Mouse (Mus musculus) MEL (cell line): ENCODE measurements around the gene Cd207. TPM values are rescaled to one million over a fixed set of nuclear protein-coding genes. Genes with fewer than 3 reads are reported as not detected.

Experiments
- DNase-seq: peaks from one replicate; pipeline ENCODE4 v3.0.0; 2011; ENCODE audit warnings: low read depth, low spot score
- H3K27ac ChIP-seq: 2 replicates; pipeline ENCODE4 v1.5.1; 2012; ENCODE audit warnings: low read depth, mild to moderate bottlenecking, control low read depth, low read length, moderate library complexity; ENCODE audit not compliant: control insufficient read depth
- H3K27me3 ChIP-seq, 2 experiments: fragments of 150-350 bp in 1 of 2; sonication (generic) in 1 of 2; 2 replicates each; pipeline ENCODE4 v1.6.1; 2012; ENCODE audit warnings: low read length in 2 of 2, mild to moderate bottlenecking in 2 of 2, improper control_type of control experiment in 1 of 2, moderate library complexity in 1 of 2; ENCODE audit not compliant: insufficient read depth in 2 of 2, control insufficient read depth in 1 of 2
- H3K36me3 ChIP-seq, 2 experiments: 2 replicates each; pipeline ENCODE4 v1.6.1; 2012 to 2014; ENCODE audit warnings: low read length in 2 of 2, improper control_type of control experiment in 1 of 2, inconsistent platforms in 1 of 2, mild to moderate bottlenecking in 1 of 2; ENCODE audit not compliant: insufficient read depth in 2 of 2, control insufficient read depth in 1 of 2
- H3K4me1 ChIP-seq, 2 experiments: fragments of 150-350 bp in 1 of 2; sonication (generic) in 1 of 2; 2 replicates each; pipeline ENCODE4 v1.6.1; 2012; ENCODE audit warnings: low read length in 2 of 2, improper control_type of control experiment in 1 of 2, mild to moderate bottlenecking in 1 of 2; ENCODE audit not compliant: insufficient read depth in 2 of 2, control insufficient read depth in 1 of 2
- H3K4me3 ChIP-seq, 2 experiments: fragments of 150-350 bp in 1 of 2; sonication (generic) in 1 of 2; 2 replicates each; pipeline ENCODE4 v1.5.1; 2012; ENCODE audit warnings: low read depth in 2 of 2, low read length in 2 of 2, mild to moderate bottlenecking in 2 of 2, moderate library complexity in 2 of 2, control low read depth in 1 of 2, improper control_type of control experiment in 1 of 2; ENCODE audit not compliant: control insufficient read depth in 1 of 2, insufficient read depth in 1 of 2
- H3K79me2 ChIP-seq: 2 replicates; pipeline ENCODE4 v1.6.1; 2012; ENCODE audit warnings: mild to moderate bottlenecking, low read length, moderate library complexity; ENCODE audit not compliant: control insufficient read depth, poor library complexity, insufficient read depth
- H3K9ac ChIP-seq: 2 replicates; pipeline ENCODE4 v1.6.1; 2012; ENCODE audit warnings: low read depth, mild to moderate bottlenecking, control low read depth, low read length, moderate library complexity; ENCODE audit not compliant: control insufficient read depth, poor library complexity, severe bottlenecking
- H3K9me3 ChIP-seq: fragments of 150-350 bp; sonication (generic); replicated peaks from 2 replicates; pipeline ENCODE4 v1.6.1; 2012; ENCODE audit warnings: mild to moderate bottlenecking, low read length, improper control_type of control experiment, moderate library complexity; ENCODE audit not compliant: insufficient read depth
- CHD2 ChIP-seq: IDR thresholded peaks from 2 replicates; pipeline ENCODE4 v1.6.1; 2011; ENCODE audit warnings: low read length, improper control_type of control experiment
- CTCF ChIP-seq, 3 experiments: IDR thresholded peaks in 2 of 3; conservative IDR thresholded peaks in 1 of 3; 2 replicates each; pipeline ENCODE4 v1.5.1; 2011 to 2012; ENCODE audit warnings: low read length in 3 of 3, low read depth in 2 of 3, mild to moderate bottlenecking in 2 of 3, improper control_type of control experiment in 1 of 3, inconsistent platforms in 1 of 3, mixed read lengths in 1 of 3, moderate library complexity in 1 of 3; ENCODE audit not compliant: control insufficient read depth in 1 of 3, insufficient read depth in 1 of 3, poor library complexity in 1 of 3, severe bottlenecking in 1 of 3
- EP300 ChIP-seq, 2 experiments: IDR thresholded peaks; 2 replicates each; pipeline ENCODE4 v1.6.1; 2011; ENCODE audit warnings: improper control_type of control experiment in 2 of 2, low read length in 2 of 2, low read depth in 1 of 2, mild to moderate bottlenecking in 1 of 2
- GABPA ChIP-seq: IDR thresholded peaks from 2 replicates; pipeline ENCODE4 v1.6.1; 2012; ENCODE audit warnings: low read depth, mild to moderate bottlenecking, inconsistent platforms, low read length, improper control_type of control experiment, moderate library complexity
- GATA1 ChIP-seq: IDR thresholded peaks from 2 replicates; pipeline ENCODE4 v1.6.1; 2011; ENCODE audit warnings: low read depth, low read length, improper control_type of control experiment
- HCFC1 ChIP-seq: IDR thresholded peaks from 2 replicates; pipeline ENCODE4 v1.6.1; 2012; ENCODE audit warnings: low read depth, mild to moderate bottlenecking, inconsistent platforms, low read length, improper control_type of control experiment, moderate library complexity
- MAZ ChIP-seq: IDR thresholded peaks from 2 replicates; pipeline ENCODE4 v1.6.1; 2012; ENCODE audit warnings: low read depth, mild to moderate bottlenecking, inconsistent platforms, low read length, improper control_type of control experiment
- MEF2A ChIP-seq: IDR thresholded peaks from 2 replicates; pipeline ENCODE4 v1.6.1; 2014; ENCODE audit warnings: low read depth, mild to moderate bottlenecking, inconsistent platforms, low read length, improper control_type of control experiment; ENCODE audit not compliant: poor library complexity, insufficient replicate concordance, severe bottlenecking; ENCODE audit errors: extremely low read depth
- NELFE ChIP-seq: IDR thresholded peaks from 2 replicates; pipeline ENCODE4 v1.6.1; 2011; ENCODE audit warnings: low read depth, low read length, improper control_type of control experiment
- POLR2A ChIP-seq, 2 experiments: IDR thresholded peaks; 2 replicates each; pipeline ENCODE4 v1.6.1; 2011 to 2012; ENCODE audit warnings: low read length in 2 of 2, mild to moderate bottlenecking in 2 of 2, control low read depth in 1 of 2, improper control_type of control experiment in 1 of 2, low read depth in 1 of 2, moderate library complexity in 1 of 2; ENCODE audit not compliant: control insufficient read depth in 1 of 2, insufficient read depth in 1 of 2, poor library complexity in 1 of 2
- POLR2AphosphoS2 ChIP-seq: IDR thresholded peaks from 2 replicates; pipeline ENCODE4 v1.6.1; 2011; ENCODE audit warnings: low read length, improper control_type of control experiment
- RAD21 ChIP-seq: IDR thresholded peaks from 2 replicates; pipeline ENCODE4 v1.6.1; 2011; ENCODE audit warnings: mild to moderate bottlenecking, low read depth, low read length, improper control_type of control experiment
- SIN3A ChIP-seq: IDR thresholded peaks from 2 replicates; pipeline ENCODE4 v1.6.1; 2012; ENCODE audit warnings: low read length, improper control_type of control experiment, inconsistent platforms
- SMC3 ChIP-seq: IDR thresholded peaks from 2 replicates; pipeline ENCODE4 v1.6.1; 2011; ENCODE audit warnings: low read depth, low read length, improper control_type of control experiment
- ZKSCAN1 ChIP-seq: IDR thresholded peaks from 2 replicates; pipeline ENCODE4 v1.6.1; 2012; ENCODE audit warnings: low read depth, mild to moderate bottlenecking, inconsistent platforms, low read length, improper control_type of control experiment, moderate library complexity
- ZMIZ1 ChIP-seq: IDR thresholded peaks from 2 replicates; pipeline ENCODE4 v1.6.1; 2012; ENCODE audit warnings: low read depth, mild to moderate bottlenecking, inconsistent platforms, low read length, improper control_type of control experiment, moderate library complexity
- polyA plus RNA-seq, 2 experiments: library from polyadenylated mRNA; stranded (reverse) in 1 of 2; unstranded in 1 of 2; fragments of >175 nt in 1 of 2; fragments of >200 nt in 1 of 2; gene quantifications; 2 replicates each; pipeline versions ENCODE4 v1.2.1 to v1.2.4; 2012; ENCODE audit warnings: low replicate concordance in 2 of 2, low read depth in 1 of 2; ENCODE audit not compliant: insufficient read length in 2 of 2, insufficient read depth in 1 of 2, missing spikeins in 1 of 2
- total RNA-seq: library from RNA; depleted of rRNA; stranded (reverse); fragments of 300-350 nt; gene quantifications from 2 replicates; pipeline ENCODE4 v1.2.3, GENCODE M21; 2012

Gene Cd207
- total and polyA plus RNA-seq, 3 experiments: not detected

DNA sequence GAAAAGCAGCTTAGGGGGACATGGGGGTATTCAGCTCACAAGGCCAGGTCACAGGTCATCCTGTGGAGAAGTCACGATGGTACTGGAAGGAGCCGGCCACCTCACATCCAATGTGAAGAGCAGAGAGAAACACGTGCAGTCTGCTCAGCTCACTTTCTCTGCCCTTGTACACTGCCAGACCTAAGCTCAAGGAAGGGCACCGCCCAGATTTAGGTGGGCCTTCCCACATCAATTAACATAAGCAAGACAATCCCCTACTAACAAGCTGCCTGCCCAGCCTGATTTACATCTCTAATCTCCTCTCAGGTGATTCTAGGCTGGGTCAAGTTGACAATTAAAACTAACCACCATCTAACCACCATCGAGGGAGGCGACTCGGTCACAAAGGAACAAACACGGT, 20.3 kb upstream of the Cd207 start:
- no peaks in the 10 kb centered on the region for H3K79me2 ChIP-seq
- no peak for TF ChIP-seq POLR2A (IDR thresholded peaks at IDR 0.05; ENCODE audit: control insufficient read depth in 1 of 2, insufficient read depth in 1 of 2, low read depth in 1 of 2, low read length in 2 of 2, poor library complexity in 1 of 2)
- TF ChIP-seq NELFE: no peak
- TF ChIP-seq CTCF (IDR thresholded peaks at IDR 0.05 in 2 of 3, conservative IDR thresholded peaks at IDR 0.05 in 1 of 3; ENCODE audit: control insufficient read depth in 1 of 3, insufficient read depth in 1 of 3, low read depth in 2 of 3, low read length in 3 of 3, poor library complexity in 1 of 3, severe bottlenecking in 1 of 3): no peak
- TF ChIP-seq SIN3A: no peak
- H3K9me3 ChIP-seq: no peaks in the 10 kb centered on the region
- H3K27ac ChIP-seq: no peak overlapping the region
- no peak overlapping the region for H3K4me3 ChIP-seq
- H3K4me1 ChIP-seq: peaks cover 2 to 10% of the 10 kb centered on the region in 2 experiments; a peak in 3 of 4 replicates
- H3K36me3 ChIP-seq: peaks cover 0 to 3% of the 10 kb centered on the region in 2 experiments; a peak in 2 of 4 replicates
- H3K9ac ChIP-seq: no peak overlapping the region
- H3K27me3 ChIP-seq: peaks cover 0 to 3% of the 10 kb centered on the region in 2 experiments; a peak in 1 of 4 replicates
- DNase-seq: no peak

DNA sequence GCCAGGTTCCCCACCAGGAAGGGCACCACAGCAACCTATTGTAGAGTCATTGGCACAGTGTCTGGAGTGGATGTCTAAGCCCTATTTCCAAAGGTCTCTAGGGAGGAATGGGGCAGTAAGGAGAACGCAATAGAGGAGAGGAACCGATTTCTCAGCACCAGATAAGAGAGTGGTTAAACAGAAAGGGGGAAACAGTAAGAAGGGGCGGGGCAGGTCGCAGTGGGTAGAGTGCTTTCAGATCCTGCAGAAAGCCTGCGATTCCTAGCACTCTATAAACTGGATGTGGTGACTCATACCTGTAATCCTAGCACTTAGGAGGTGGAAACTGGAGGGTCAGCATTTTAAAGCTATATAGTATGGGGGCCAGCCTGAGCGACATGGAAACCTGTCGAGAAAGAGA, 19.0 kb upstream of the Cd207 start:
- Histone ChIP-seq H3K27me3 (peaks cover 0 to 3% of the 10 kb centered on the region in 2 experiments; a peak in 1 of 4 replicates), H3K9me3 (no peaks in the 10 kb centered on the region), H3K36me3 (peaks cover 0 to 3% of the 10 kb centered on the region in 2 experiments; a peak in 2 of 4 replicates), H3K27ac (no peak overlapping the region), H3K9ac (no peak overlapping the region), H3K79me2 (no peaks in the 10 kb centered on the region), H3K4me3 (peak overlapping the region in 1 of 2 experiments; percentile 40; a peak in 1 of 4 replicates), H3K4me1 (peaks cover 2 to 17% of the 10 kb centered on the region in 2 experiments; a peak in 3 of 4 replicates)
- TF ChIP-seq POLR2AphosphoS2: no peak
- peak; percentile 50; the same call in 1 of the 2 replicates for TF ChIP-seq GATA1
- peak; percentile 42; the same call in 1 of the 2 replicates for TF ChIP-seq MAZ
- TF ChIP-seq EP300 (IDR thresholded peaks at IDR 0.05; ENCODE audit: low read depth in 1 of 2, low read length in 2 of 2): peak in 1 of 2 experiments; percentile 25; a peak in 1 of 4 replicates
- peak; percentile 65 for DNase-seq

DNA sequence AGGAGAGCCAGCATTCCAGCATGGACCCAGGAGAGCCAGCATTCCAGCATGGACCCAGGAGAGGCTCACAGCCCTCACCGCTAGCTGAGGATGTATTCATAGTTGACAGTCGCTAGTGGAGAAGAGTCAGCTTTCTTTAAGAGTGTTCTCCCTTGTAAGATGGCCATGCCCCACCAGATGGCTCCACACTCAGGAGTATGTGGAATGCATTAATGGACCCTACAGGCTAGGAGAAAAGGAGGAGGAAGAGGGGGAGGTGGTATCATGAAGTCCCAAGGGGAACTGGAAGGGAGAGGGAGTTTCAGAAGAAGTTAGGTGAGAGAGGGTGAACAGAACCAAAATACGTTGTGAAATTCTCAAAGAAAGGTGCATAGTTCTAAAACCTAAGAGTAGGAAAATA, 18.1 kb upstream of the Cd207 start:
- Histone ChIP-seq H3K4me3 (no peak overlapping the region), H3K9me3 (no peaks in the 10 kb centered on the region)
- no peak for DNase-seq
- TF ChIP-seq NELFE (no peak), MEF2A (no peak), CTCF (IDR thresholded peaks at IDR 0.05 in 2 of 3, conservative IDR thresholded peaks at IDR 0.05 in 1 of 3; ENCODE audit: control insufficient read depth in 1 of 3, insufficient read depth in 1 of 3, low read depth in 2 of 3, low read length in 3 of 3, poor library complexity in 1 of 3, severe bottlenecking in 1 of 3) (peak in 1 of 3 experiments; percentile 36; a peak in 3 of 6 replicates), ZMIZ1 (no peak), SMC3 (0 out of 2 replicates have a peak, but pooled peaks have one; percentile 20), CHD2 (no peak), ZKSCAN1 (no peak), RAD21 (peak; percentile 18), HCFC1 (no peak), GABPA (no peak)
- TF ChIP-seq, all 39 proteins: peak for 3
- peaks cover 0 to 3% of the 10 kb centered on the region in 2 experiments; a peak in 1 of 4 replicates for H3K27me3 ChIP-seq
- H3K27ac ChIP-seq: no peak overlapping the region
- no peaks in the 10 kb centered on the region for H3K79me2 ChIP-seq
- peaks cover 2 to 17% of the 10 kb centered on the region in 2 experiments; a peak in 3 of 4 replicates for H3K4me1 ChIP-seq
- H3K36me3 ChIP-seq: peaks cover 0 to 3% of the 10 kb centered on the region in 2 experiments; a peak in 2 of 4 replicates
- H3K9ac ChIP-seq: no peak overlapping the region
